Mouse (Mus musculus) v-Abl transformed pro-B cells (cell line): ENCODE measurements around the gene Cars2.
"Not testable (repeated sequence)": the region's sequence is repeated elsewhere in the genome, so short reads cannot be mapped to it uniquely, and the experiment has no call there.

Experiments
- in situ Hi-C, 2 experiments: fragments of 400-800 bp; cut with MboI; formaldehyde crosslinking; loops; one replicate each; pipeline ENCODE4 v1.15.1; 2025; ENCODE audit not compliant: unreplicated experiment in 2 of 2

Gene Cars2

DNA sequence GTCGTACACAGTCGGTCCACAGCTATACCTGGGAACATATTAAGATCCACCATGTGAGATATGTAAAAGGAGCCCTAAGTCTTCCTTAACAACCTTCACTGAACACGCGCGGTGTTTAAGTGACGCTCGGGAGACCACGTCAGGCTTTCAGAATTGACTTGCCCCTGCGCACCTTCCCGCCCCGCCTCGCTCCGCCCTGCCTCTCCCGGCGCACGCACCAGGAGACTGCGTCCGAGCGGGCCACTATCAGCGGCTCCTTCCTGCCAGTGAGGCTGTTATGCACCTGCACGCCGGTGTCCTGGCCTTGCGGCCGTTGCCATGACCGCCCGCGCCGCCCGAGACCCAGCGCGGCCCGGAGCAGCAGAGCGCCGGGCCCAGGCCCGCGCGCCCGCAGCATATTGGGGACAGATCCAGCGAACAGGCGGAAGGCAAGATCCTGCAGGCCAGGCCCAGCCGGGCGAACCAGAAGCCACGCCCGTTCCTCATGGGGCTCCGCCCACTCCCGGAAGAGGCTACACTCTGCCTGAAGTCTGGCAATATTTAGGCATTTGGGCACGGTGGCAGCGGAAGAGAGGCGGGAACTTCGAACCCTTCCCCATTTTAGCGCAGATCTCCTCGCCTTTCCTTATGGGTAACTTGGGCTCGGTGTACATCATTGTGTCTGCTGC is at the start of gene Cars2:
Gene Cars2, minus strand, starts transcription at position 503 of the 668 bp plus-strand sequence.
- in situ Hi-C loops, result loop anchor here in 1 of 2 experiments (5.0 kb wide), 1 partner anchor 67 kb away; no protein-coding TSS in a partner anchor

DNA sequence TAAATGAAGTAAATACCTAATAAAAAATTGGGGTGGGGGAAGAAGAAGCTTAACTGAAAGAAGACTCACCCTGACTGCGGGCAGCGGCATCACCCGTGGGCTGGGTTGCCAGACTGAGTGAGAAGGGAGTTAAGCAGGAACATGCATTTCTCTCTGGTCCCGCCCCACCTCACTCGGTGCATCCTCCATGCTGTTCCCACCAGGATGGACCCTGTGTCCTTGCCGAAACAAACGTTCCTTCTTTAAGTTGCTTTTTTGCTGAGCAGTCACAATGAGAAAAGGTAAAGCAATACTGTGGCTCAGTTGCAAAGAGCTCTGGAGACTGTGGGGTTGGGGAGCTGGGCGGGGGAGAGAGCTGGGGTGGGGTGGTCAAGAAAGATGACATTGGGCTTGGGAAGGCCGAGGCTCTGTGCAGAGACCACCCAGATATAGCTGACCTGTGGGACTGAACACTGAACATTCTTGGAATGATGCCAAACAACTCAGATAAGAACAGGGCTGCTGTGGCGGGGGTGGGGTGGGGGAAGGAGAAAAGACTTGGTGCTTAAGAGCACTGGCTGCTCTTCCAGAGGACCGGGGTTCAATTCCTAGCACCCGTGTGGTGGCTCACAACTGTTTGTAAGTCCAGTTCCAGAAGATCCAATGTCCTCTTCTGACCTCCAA is 42.8 kb upstream of the Cars2 start:
- in situ Hi-C loops, result loop anchor here in 1 of 2 experiments (25.0 kb wide), 1 partner anchor 331 kb away; no protein-coding TSS in a partner anchor

DNA sequence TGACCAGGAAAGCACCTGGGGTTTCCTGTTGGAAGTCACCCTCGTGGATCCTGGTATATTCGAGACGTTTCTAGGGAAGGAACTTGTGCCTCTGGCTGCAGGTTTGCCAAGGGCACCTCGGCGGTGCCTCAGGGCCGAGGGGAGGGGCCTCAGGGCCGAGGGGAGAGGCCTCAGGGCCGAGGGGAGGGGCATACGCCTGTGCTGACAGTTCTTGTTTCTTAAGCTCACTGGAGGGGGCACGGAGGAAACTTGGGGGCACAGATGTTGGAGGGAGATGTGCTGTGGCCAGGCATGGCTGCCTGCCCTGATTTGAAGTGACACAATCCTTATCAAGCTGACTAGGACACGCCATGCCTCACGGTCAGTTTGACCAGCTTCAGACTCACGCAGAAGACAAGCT is 41.7 kb upstream of the Cars2 start:
- in situ Hi-C loops, result loop anchor here in 1 of 2 experiments (25.0 kb wide), 1 partner anchor 330 kb away; no protein-coding TSS in a partner anchor

DNA sequence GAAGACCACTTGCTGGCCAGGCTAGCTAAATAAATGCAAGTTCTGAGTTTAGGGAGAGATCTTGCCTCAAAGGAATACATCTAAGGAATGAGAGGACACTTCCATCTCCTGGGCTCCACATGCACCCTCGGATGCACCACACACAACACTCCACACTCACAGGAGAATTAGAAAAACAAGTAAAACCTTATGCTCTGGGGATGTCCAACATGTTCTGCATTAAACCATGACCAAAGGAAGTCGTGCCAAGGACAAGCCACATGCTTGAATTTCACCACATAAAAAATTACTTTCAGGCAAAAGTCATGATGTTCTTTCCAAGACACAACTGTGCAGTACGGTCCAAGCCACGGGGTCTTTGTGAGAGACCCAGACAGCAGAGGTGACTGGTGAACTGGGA is 41.3 kb upstream of the Cars2 start:
- in situ Hi-C loops, result loop anchor here in 1 of 2 experiments (25.0 kb wide), 1 partner anchor 330 kb away; no protein-coding TSS in a partner anchor

DNA sequence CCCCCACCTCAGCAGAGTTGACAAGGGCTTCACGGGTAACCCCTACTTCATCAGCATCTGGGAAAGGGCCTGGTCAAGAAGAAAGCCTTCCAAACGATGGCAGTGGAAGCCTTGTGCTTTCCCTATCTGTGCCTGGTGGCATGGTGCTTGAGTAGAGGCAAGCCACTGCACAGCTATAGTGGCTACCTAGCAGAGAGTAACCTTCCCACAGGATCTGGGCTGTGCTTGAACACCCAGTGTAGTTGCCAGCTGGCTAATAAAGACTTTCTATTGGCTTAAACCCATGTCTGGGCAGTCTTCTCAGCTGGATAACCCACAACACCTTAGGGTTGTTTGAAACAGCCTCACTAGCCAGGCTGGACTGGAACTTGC is 35.8 kb upstream of the Cars2 start:
- in situ Hi-C loops, result loop anchor here in 1 of 2 experiments (25.0 kb wide), 1 partner anchor 324 kb away; no protein-coding TSS in a partner anchor

DNA sequence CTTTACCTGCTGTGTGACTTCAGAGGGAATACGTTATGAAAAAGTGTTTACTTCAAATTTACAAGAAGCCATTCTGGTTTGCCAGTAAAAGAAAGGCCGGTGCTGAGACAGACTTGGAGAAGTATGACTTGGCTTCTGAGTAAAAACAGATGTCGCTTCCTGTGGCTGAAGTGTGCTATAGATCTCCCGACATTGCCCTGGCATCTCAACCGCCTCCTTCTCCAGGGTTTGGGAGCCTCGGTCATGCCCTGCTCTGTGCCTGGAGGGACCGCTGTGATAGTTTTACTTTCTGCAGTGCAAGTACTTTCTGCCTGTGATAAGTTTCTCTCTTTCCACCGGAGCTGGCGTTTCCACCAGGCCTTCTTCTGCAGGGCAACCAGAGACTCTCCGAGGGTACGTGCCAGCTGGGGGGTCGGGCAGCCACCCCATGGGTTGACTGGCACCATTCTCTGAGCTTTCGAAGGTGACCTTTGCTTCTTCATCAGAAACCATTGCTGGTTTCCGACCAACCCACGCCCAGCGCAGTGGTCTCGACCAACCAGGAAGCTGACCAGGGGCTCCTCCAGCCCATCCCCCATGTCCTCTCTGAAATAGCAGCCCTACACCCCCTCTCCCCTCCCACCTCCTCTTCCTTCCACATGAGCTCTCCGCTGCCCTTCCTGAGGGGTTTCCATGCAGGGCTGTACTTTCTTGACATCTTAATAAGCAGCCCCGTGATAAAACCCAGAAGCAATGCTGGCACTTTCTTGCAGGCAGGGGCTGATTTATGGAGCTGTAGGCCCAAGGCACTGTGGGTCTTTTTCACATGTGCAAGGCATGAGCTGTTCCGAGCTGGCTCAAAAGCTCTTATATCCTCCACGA is 35.2 kb upstream of the Cars2 start:
- in situ Hi-C loops, result loop anchor here in 1 of 2 experiments (25.0 kb wide), 1 partner anchor 323 kb away; no protein-coding TSS in a partner anchor

DNA sequence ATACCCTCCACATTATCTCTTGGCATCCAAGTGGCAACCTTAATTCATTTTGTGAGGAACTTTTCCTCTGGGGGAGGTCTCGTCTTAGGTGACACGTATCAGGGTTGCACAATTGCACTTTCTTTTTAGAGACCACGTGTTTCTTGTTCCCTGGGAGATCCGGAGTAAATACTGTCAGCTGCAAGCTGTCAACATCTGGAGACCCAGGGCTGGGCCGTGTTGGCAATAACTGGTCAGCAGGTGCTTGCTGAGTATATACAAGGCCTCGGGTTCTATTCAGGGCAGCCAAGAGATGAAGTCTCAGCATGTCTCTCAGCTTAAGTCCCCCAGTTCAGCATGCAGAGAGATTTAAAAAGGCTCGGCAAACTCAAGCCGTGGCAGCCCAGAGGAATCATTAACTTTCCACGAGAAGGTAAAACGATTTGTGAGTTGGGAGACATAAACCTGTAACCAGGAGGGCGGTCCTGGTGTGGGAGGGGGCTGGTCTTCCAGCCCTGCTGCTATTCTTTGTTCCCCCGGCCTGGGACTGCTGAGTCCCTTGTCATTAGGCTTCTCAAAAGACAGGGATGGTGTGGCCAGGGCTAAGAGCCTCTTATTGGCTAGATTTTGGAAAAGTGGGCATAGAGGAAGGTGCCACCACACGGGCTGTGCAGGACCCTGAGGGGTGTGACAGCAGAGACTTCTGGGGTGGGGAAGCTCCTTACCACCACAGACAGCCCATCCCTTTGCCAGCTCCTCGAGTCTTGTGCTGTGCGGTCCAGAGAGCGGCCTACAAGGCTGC is 25.2 kb upstream of the Cars2 start:
- in situ Hi-C loops, result loop anchor here in 1 of 2 experiments (25.0 kb wide), 1 partner anchor 313 kb away; no protein-coding TSS in a partner anchor

DNA sequence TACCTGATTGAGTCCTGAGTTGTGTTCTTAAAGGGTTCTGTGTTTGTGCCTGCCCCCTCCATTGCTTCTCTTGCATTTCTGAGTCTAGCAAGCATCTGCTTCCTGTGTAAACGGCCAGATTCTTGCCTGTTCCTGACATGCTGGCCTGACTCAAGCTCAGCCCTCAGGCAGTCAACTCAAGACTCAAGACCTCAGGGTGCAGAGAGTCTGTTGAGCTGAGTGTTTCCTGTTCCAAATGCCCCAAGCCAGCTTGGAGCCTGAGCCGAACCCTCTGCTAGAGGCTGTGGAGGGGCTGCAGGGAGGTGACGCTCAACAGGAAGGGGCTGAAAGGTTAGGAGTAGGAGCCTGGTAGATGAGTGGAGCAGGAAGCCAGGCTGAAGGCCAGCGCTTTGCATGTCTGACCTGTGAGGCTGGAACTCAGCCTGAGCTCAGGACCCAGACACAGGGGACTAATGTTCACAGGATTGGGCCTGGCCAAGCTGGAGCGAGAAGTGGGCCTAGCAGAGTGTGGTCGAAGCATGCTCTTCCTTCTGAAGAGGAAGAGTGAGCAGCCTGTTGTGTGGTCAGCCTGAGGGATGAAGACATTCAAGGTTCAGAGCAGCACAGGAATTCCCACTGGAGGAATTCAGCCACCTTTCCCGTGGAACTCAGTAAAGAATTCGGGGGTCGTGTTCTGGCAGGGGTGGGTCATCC is 24.5 kb upstream of the Cars2 start:
- in situ Hi-C loops, result loop anchor here in 1 of 2 experiments (25.0 kb wide), 1 partner anchor 313 kb away; no protein-coding TSS in a partner anchor

DNA sequence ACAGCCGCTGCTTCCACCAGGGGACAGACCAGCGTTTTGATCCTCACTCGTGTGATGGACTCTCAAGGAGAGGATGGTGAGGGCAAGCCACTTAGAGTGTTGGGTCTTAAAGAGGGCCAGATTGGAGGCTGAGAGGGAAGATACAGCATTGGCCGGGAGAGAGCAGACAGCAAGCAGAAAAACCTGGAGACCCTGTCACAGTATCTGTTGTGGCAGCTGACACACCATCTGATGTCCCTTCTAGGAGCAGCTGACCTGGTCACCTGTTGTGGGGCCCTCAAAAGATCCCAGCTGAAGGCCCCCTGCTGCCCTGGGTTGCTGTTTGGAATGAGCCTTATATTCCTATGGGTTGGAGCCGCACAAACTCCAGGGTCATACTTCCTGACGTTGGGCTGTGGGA is 21.8 kb upstream of the Cars2 start:
- in situ Hi-C loops, result no loop called here

DNA sequence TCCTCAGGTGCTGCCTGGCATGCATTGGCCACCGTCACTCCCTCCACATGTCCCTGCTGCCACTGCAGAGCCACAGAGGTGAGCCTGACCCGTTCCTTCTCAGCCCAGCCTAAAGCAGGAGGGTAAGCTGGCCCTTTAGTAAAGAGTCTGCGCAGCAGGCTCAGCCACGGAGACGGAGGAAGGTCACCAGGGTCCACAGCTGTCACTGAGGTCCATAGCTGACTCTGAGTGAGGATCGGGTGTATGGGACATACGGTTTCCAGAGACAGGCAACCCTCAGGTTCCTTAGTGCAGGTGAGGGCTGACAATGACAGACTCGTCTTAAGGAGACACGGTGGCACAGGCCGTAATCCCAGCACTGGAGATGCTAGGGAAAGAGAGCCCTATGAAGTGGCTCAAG is 21.4 kb upstream of the Cars2 start:
- in situ Hi-C loops, result no loop called here

DNA sequence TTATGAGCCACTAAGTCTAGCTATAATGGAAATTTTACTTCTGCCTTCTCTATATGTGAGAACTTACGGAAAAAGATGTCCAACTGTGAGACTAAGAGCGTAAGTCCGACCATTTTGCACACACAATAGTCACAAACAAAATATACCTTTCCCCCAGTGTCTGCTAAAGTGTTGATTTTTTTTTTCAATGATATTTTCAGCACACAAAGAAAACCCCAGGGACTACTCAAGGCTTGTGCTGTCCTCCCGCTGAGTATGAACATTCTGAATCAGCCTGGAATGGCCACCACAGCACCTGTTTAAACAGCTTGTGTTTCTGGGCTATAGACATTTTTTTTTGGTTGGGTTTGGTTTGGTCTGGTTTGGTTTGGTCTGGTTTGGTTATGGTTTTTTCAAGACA is 20.2 kb upstream of the Cars2 start:
- in situ Hi-C loops, result no loop called here

DNA sequence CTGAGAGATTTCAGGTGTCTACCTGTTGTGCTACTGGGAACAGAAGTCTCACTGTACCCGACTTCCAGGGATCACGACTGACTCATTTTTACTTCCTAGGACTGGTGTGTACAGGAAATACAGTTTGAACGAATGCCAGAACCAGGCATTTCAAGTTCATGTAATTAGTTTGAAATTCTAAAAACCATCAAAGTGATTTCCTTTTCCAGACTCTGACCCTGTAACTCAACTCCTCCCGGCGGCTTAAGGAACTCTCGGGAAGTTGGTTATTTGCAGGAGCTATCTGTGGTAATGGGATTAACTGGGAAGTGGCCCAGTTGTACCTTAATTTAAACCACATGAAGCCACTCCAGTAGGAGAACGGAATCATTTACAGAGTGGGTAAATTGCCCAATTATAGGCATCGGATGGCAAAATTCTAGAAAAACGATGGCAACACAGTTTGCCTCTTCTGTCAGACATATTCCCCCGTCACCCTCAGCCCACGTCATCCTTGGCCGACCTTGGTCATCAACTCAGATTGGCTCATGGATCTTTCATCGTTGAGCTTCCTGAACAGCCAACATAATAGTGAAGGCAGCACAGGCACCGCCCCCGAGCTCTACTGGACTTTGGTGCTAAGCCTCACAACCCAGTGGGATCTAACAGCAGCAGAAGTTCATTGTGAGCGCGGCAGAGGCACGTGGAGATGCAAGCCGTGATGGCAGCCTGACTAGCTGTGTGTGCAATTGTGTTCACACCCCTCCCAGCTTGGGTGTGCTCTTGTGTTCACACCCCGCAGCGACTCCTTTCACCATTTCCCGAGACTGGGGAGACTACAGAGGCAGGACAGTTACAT is 18.9 kb upstream of the Cars2 start:
- in situ Hi-C loops, result no loop called here

DNA sequence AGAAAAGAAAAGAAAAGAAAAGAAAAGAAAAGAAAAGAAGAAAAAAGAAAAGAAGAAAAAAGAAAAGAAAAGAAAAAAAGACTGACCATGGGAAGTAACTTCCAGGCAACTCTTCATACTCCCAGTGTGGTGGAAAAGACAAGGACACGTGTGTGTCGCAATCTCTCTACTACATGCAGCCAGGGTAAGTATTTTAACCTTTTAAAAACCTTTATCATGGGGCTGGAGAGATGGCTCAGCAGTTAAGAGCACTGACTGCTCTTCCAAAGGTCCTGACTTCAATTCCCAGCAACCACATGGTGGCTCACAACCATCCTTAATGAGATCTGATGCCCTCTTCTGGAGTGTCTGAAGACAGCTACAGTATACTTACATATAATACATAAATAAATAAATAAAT is 17.6 kb upstream of the Cars2 start:
- in situ Hi-C loops, result not testable (repeated sequence)

DNA sequence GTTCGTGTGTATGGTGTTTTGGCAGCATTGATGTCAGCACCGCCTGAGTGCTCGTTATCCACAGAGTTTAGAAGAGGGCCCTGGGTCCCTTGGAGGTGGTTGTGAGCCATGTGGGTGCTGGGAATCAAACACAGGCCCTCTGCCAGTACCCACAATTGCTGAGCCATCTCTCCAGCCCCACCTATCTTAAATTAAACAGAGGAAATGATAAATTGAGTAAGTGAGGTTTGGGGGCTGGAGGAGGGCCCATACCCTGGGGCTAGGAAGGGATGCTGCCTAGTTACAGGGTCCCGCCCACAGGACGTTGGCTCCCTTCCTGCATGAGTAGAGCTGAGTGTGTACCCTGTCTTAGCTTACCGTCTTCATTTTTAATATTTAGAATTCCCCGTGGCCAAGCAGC is 14.1 kb upstream of the Cars2 start:
- in situ Hi-C loops, result no loop called here

DNA sequence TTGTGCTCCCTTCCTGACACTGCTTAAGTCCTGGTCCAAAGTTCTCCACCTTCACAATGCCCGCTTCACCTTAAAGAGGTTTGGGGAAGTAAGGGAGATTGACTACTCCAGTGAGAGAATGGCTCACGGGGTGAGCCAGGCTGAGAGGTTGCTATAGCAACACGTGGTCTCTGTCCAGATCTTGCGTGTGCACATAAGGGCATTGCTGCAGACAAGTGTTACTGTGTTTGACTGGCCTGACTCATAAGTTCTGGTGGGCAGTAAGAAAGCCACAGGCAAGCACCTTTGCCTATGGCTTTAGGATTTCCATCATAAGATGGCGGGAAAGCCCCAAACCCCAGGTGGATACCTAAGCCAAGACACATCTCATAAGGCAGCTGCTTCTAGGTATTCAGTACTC is 13.7 kb upstream of the Cars2 start:
- in situ Hi-C loops, result no loop called here

DNA sequence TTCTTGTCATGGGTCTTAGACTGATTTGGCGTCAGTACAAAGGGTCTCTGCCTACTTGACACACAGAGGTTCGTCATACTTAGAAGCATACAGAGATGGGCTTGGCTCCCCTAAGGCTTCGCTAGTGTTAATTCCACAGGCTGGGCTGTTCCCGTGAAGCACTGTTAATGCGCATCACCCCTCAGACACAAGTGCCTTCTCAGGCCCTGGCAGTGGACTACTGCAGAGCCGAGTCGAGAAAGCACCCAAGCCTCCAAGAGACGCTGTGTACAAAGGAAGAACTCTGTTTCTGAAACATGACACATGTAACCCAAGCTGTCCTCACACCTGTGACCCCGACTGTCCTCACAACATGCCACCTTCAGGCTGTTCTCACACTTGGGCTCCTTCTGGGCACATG is 9.6 kb upstream of the Cars2 start:
- in situ Hi-C loops, result no loop called here

DNA sequence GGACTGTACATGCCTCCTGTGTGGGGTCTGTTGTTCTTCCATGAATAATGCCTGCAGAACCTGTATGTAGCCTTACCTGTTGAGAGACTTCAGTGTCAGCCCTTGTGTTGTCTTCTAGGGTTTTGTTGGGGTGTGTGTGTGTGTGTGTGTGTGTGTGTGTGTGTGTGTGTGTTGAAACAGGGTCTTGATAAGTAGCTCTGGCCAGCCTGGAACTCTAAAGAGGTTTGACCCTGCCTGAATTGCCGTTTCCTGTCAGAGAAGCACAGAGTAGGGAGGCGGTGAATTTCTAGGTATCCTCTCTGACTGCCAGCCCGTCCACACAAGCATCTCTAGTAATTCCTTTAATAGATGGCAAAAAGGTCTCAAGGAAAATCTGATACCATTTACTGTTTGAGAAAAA is 8.9 kb upstream of the Cars2 start:
- in situ Hi-C loops, result no loop called here

DNA sequence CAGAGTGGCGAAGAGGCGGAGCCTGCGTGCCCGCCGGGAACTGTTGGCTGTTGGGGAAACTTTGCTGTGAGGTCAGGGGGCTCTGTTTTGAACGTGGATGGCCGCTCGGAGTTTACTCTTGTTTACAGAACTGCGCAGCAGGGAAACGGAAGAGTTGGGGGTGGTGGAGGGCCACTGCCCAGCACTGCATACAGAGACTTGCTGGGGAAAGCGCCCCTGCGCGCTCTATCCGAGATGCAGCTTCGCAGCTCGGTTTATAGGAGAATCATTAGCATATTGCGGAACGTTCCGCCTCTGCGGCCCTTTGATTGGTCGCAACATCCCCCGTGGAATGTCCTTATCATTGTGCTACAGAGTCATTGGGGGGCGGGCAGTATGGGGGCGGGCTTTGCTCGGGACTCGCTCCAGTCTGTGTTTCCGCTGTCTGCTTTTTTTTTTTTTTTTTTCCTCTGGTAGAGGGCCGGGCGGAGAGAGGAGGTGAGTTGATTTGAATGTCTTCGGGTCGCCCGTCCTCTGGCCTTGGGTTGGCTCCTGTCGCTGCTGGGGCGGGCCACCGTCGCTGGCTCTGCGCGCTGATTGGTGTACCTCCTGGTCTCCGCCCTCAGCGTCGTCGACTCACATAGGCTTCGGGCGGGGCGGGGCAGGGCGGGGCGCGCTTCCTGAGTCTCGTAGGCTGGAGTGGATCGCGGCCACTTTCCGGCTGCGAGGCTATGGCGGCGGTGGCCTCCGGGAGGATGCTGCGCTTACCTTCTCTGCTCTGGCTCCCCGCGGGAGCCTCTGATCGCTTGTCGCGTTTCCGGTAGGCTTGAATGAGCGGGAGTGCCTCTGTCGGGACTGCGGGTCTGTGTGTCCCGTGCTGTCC is 7.4 kb upstream of the Cars2 start:
- in situ Hi-C loops, result no loop called here
